ENCODE assay signal across 8 mouse cellular contexts in the genomic region with DNA sequence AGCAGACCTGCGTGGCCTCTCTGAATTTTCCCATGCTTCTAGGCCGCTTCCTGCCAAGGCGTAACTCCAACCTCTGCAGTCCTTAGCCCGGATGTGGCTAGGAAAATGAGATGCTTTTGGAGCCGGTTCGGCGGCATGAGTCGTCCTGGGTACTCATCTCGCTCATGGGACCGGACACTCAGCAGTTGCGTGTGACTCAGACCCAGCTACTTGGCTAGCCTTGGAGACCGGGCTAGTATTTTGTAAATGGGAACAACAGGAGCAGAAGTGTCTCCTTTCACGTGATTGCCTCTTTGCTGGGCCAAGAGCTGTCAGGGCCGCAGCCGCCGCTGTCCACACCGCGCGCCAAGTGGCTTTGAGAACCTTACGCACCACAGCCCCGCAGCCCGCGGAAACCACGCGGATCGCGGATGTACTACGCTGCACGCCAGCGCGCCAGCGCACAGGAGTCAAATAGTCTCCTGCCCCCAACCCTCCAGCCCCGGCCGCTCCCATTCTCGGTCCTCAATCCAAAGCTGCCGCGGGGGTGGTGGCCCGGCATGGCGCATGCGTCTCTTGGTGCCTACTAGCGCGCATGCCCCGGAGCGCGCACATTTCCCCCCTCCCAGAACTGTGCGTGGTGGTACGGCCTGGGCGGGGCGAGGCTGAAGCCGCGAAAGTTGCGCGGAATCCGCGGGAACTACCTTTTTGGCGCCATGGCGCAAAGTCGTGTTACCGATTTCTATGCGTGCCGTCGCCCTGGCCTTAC. TPM values are rescaled to one million over a fixed set of nuclear protein-coding genes. Genes with fewer than 3 reads are reported as not detected.
DNase-seq lines count a peak whose midpoint lies in the region; ATAC-seq lines count a peak whose summit lies in the region.

A gene (plus strand): TSS at position 655 of the 748 bp plus-strand sequence.

- peaks cover 43% of the 10 kb centered on the region for H3K36me3 ChIP-seq in forebrain, embryonic 10.5 days (replicated peaks)
- H3K36me3 ChIP-seq in heart, embryonic 16.5 days (ENCODE audit: control insufficient read depth, insufficient read depth), result peaks cover 26% of the 10 kb centered on the region
- peaks cover 37% of the 10 kb centered on the region for H3K36me3 ChIP-seq in liver, embryonic 15.5 days (replicated peaks)
- peaks cover 33% of the 10 kb centered on the region for H3K36me3 ChIP-seq in neural tube, embryonic 12.5 days

- DNase-seq in c-Kit-negative CD71-positive TER-119-positive erythroid progenitor cells, embryonic 14.5 days (ENCODE audit: low read depth, low spot score), result peak; percentile 87
- peak; percentile 98 for DNase-seq in forebrain, embryonic 10.5 days (ENCODE audit: extremely low spot score, low spot score)
- peak; percentile 94 to 97 for DNase-seq in kidney, postnatal 36 days
- peak; percentile 92 for DNase-seq in telencephalon, adult 2 months (ENCODE audit: low read depth, low spot score)

- H3K4me3 ChIP-seq in forebrain, embryonic 10.5 days, result peak within 1 kb of the TSS; percentile 96
- H3K4me3 ChIP-seq in heart, embryonic 16.5 days (ENCODE audit: low read length), result peak within 1 kb of the TSS; percentile 92
- H3K4me3 ChIP-seq in liver, embryonic 15.5 days (replicated peaks), result peak within 1 kb of the TSS; percentile 88
- H3K4me3 ChIP-seq in neural tube, embryonic 12.5 days, result peak within 1 kb of the TSS; percentile 73

- WGBS in forebrain, embryonic 10.5 days, result 1% methylated on average over 62 of the region's 62 CpGs
- under 1% methylated on average over 61 of the region's 62 CpGs for WGBS in heart, embryonic 16.5 days
- under 1% methylated on average over 62 of the region's 62 CpGs for WGBS in liver, embryonic 15.5 days (ENCODE audit: insufficient replicate concordance)
- WGBS in neural tube, embryonic 12.5 days, result under 1% methylated on average over 62 of the region's 62 CpGs

- peak within 1 kb of the TSS; percentile 93 for H3K9ac ChIP-seq in heart, embryonic 16.5 days (ENCODE audit: low read length)
- H3K9ac ChIP-seq in liver, embryonic 15.5 days, result peak within 1 kb of the TSS; percentile 92
- H3K9ac ChIP-seq in neural tube, embryonic 12.5 days, result peak within 1 kb of the TSS; percentile 80

- peaks cover 53% of the 10 kb centered on the region for H3K4me1 ChIP-seq in forebrain, embryonic 10.5 days
- H3K4me1 ChIP-seq in heart, embryonic 16.5 days (ENCODE audit: control insufficient read depth, insufficient read depth, low read length), result peaks cover 22% of the 10 kb centered on the region
- peaks cover 67% of the 10 kb centered on the region for H3K4me1 ChIP-seq in liver, embryonic 15.5 days (replicated peaks)
- peaks cover 29% of the 10 kb centered on the region for H3K4me1 ChIP-seq in neural tube, embryonic 12.5 days

- ATAC-seq in CD4-positive, CD25-positive, alpha-beta regulatory T cell, adult 4 months, result peak; percentile 82
- peak; percentile 96 for ATAC-seq in heart, embryonic 16.5 days (replicated peaks; ENCODE audit: extremely low read depth, insufficient read depth, low FRiP score)
- peak; percentile 94 for ATAC-seq in liver, embryonic 15.5 days (ENCODE audit: insufficient read depth)
- ATAC-seq in neural tube, embryonic 12.5 days (ENCODE audit: low FRiP score, low read depth), result peak; percentile 94

- H3K4me2 ChIP-seq in heart, embryonic 16.5 days (ENCODE audit: low read depth, low read length), result peak within 1 kb of the TSS; percentile 74
- H3K4me2 ChIP-seq in liver, embryonic 15.5 days, result peak within 1 kb of the TSS; percentile 90
- peak within 1 kb of the TSS; percentile 83 for H3K4me2 ChIP-seq in neural tube, embryonic 12.5 days (replicated peaks)

- H3K9me3 ChIP-seq in forebrain, embryonic 10.5 days, result peaks cover 7% of the 10 kb centered on the region; the same call in 1 of the 2 replicates
- no peaks in the 10 kb centered on the region for H3K9me3 ChIP-seq in heart, embryonic 16.5 days (replicated peaks; ENCODE audit: control insufficient read depth, low read length)
- H3K9me3 ChIP-seq in liver, embryonic 15.5 days (replicated peaks), result no peaks in the 10 kb centered on the region
- no peaks in the 10 kb centered on the region for H3K9me3 ChIP-seq in neural tube, embryonic 12.5 days

- peak within 1 kb of the TSS; percentile 99 for H3K27ac ChIP-seq in forebrain, embryonic 10.5 days
- H3K27ac ChIP-seq in heart, embryonic 16.5 days (ENCODE audit: low read length), result peak within 1 kb of the TSS; percentile 87
- peak within 1 kb of the TSS; percentile 90 for H3K27ac ChIP-seq in liver, embryonic 15.5 days (replicated peaks)
- H3K27ac ChIP-seq in neural tube, embryonic 12.5 days, result peak within 1 kb of the TSS; percentile 75

- H3K27me3 ChIP-seq in forebrain, embryonic 10.5 days (ENCODE audit: poor library complexity, severe bottlenecking), result no peaks in the 10 kb centered on the region
- H3K27me3 ChIP-seq in heart, embryonic 16.5 days (ENCODE audit: control insufficient read depth, insufficient read depth, low read length), result no peaks in the 10 kb centered on the region
- no peaks in the 10 kb centered on the region for H3K27me3 ChIP-seq in liver, embryonic 15.5 days
- no peaks in the 10 kb centered on the region for H3K27me3 ChIP-seq in neural tube, embryonic 12.5 days (replicated peaks)

RNA-seq across cellular contexts. Expression of the gene that starts here (rescaled TPM):
- polyA plus RNA-seq in CD4-positive, CD25-positive, alpha-beta regulatory T cell, adult 4 months (2017; shearing (Covaris generic)), result 10 to 100 TPM in 1 of 2 experiments, 1 to 10 TPM in 1; 8.2 to 12.6 TPM
- polyA plus RNA-seq in forebrain, embryonic 10.5 days (2016; fragmentation: Nextera tagmentation; extraction: Ambion mirVana), result 73.2 and 79.8 TPM in 2 replicates
- 27.9 and 29.0 TPM in 2 replicates for polyA plus RNA-seq in heart, embryonic 16.5 days (2015; fragmentation: Nextera tagmentation; extraction: Ambion mirVana)
- polyA plus RNA-seq in liver, embryonic 15.5 days (2015; fragmentation: Nextera tagmentation; extraction: Ambion mirVana), result 45.9 and 46.0 TPM in 2 replicates
- polyA plus RNA-seq in neural tube, embryonic 12.5 days (2016; fragmentation: Nextera tagmentation; extraction: Ambion mirVana), result 22.8 and 25.9 TPM in 2 replicates

Comparison
In these comparisons a context has a peak if more than half of its experiments do, and no peak if none do; other contexts are left out.
1. Peak in every context shown above with its lines: DNase-seq, ATAC-seq, H3K4me3 ChIP-seq and H3K27ac ChIP-seq.